Mouse (Mus musculus): ENCODE measurements around the gene Lama5.

The Lama5 gene

GRCm38 (mm10) chr2:180254436-180255209 is 29.0 kb upstream of the Lama5 start:
- DNase-seq (ENCODE audit: low spot score) = no peak

GRCm38 (mm10) chr2:180251838-180252237 is 26.2 kb upstream of the Lama5 start:
- no peak for DNase-seq (ENCODE audit: low spot score)

GRCm38 (mm10) chr2:180250930-180251611 is 25.4 kb upstream of the Lama5 start:
- peak; percentile 60 for DNase-seq (ENCODE audit: low spot score)

- DNase-seq (ENCODE audit: low spot score) = no peak
Observed at GRCm38 (mm10) chr2:180248947-180249660, 23.4 kb upstream of the Lama5 start.

GRCm38 (mm10) chr2:180247916-180248315 is 22.3 kb upstream of the Lama5 start:
- DNase-seq (ENCODE audit: low spot score) = no peak

GRCm38 (mm10) chr2:180243108-180243507 is 17.4 kb upstream of the Lama5 start:
- DNase-seq (ENCODE audit: low spot score) = no peak

GRCm38 (mm10) chr2:180238591-180238990 is 12.9 kb upstream of the Lama5 start:
- no peak for DNase-seq (ENCODE audit: low spot score)

GRCm38 (mm10) chr2:180237601-180238345 is 12.1 kb upstream of the Lama5 start:
- DNase-seq (ENCODE audit: low spot score) = no peak

- DNase-seq (ENCODE audit: low spot score) = no peak
Observed at GRCm38 (mm10) chr2:180236930-180237329, 11.3 kb upstream of the Lama5 start.

GRCm38 (mm10) chr2:180236500-180236899 is 10.8 kb upstream of the Lama5 start:
- DNase-seq (ENCODE audit: low spot score) = no peak

- DNase-seq (ENCODE audit: low spot score) = no peak
Observed at GRCm38 (mm10) chr2:180235788-180236187, 10.1 kb upstream of the Lama5 start.

- no peak for DNase-seq (ENCODE audit: low spot score)
Observed at GRCm38 (mm10) chr2:180234980-180235379, 9.3 kb upstream of the Lama5 start.

- DNase-seq (ENCODE audit: low spot score) = no peak
Observed at GRCm38 (mm10) chr2:180234353-180234752, 8.7 kb upstream of the Lama5 start.

GRCm38 (mm10) chr2:180233101-180233904 is 7.6 kb upstream of the Lama5 start:
- DNase-seq (ENCODE audit: low spot score) = no peak

GRCm38 (mm10) chr2:180230482-180230881 is 4.8 kb upstream of the Lama5 start:
- DNase-seq (ENCODE audit: low spot score) = no peak

- no peak for DNase-seq (ENCODE audit: low spot score)
Observed at GRCm38 (mm10) chr2:180229129-180229528, 3.5 kb upstream of the Lama5 start.

- no peak for DNase-seq (ENCODE audit: low spot score)
Observed at GRCm38 (mm10) chr2:180228592-180228991, 2.9 kb upstream of the Lama5 start.

- no peak for DNase-seq (ENCODE audit: low spot score)
Observed at GRCm38 (mm10) chr2:180228060-180228458, 2.4 kb upstream of the Lama5 start.

- no peak for DNase-seq (ENCODE audit: low spot score)
Observed at GRCm38 (mm10) chr2:180227262-180228059, 1.8 kb upstream of the Lama5 start.

GRCm38 (mm10) chr2:180225044-180225761 is 456 bp downstream of the Lama5 start:
- no peak for DNase-seq (ENCODE audit: low spot score)

Data from ovary, adult 18-20 months (tissue).